Mouse (Mus musculus): Measurements from ENCODE around the gene Ptprs. TPM values are rescaled to one million over a fixed set of nuclear protein-coding genes. Genes with fewer than 3 reads are reported as not detected.

Ptprs gene
- total RNA-seq, 2 experiments from 2014 or later, result 588 to 594 TPM

GRCm38 (mm10) chr17:56384903-56385302, 91.4 kb downstream of the Ptprs start:
- DNase-seq (ENCODE audit: low spot score in 2 of 2), result no peak

GRCm38 (mm10) chr17:56382997-56383396, 93.3 kb downstream of the Ptprs start:
- no peak for DNase-seq (ENCODE audit: low spot score in 2 of 2)

GRCm38 (mm10) chr17:56381183-56381582, 95.1 kb downstream of the Ptprs start:
- no peak for DNase-seq (ENCODE audit: low spot score in 2 of 2)

GRCm38 (mm10) chr17:56380286-56380685, 96.0 kb downstream of the Ptprs start:
- DNase-seq (ENCODE audit: low spot score in 2 of 2), result no peak

- DNase-seq (ENCODE audit: low spot score in 2 of 2), result no peak
Measured at GRCm38 (mm10) chr17:56379281-56379834, 96.9 kb downstream of the Ptprs start.

- DNase-seq (ENCODE audit: low spot score in 2 of 2), result no peak
Measured at GRCm38 (mm10) chr17:56374851-56375250, 101.4 kb downstream of the Ptprs start.

- DNase-seq (ENCODE audit: low spot score in 2 of 2), result no peak
Measured at GRCm38 (mm10) chr17:56373136-56374034, 102.9 kb downstream of the Ptprs start.

- DNase-seq (ENCODE audit: low spot score in 2 of 2), result no peak
Measured at GRCm38 (mm10) chr17:56372109-56372508, 104.2 kb downstream of the Ptprs start.

GRCm38 (mm10) chr17:56371029-56371660, 105.1 kb downstream of the Ptprs start:
- peak; percentile 73 to 83 for DNase-seq (ENCODE audit: low spot score in 2 of 2)

- no peak for DNase-seq (ENCODE audit: low spot score in 2 of 2)
Measured at GRCm38 (mm10) chr17:56370090-56370489, 106.2 kb downstream of the Ptprs start.

GRCm38 (mm10) chr17:56368291-56368790, 107.9 kb downstream of the Ptprs start:
- DNase-seq (ENCODE audit: low spot score in 2 of 2), result no peak

GRCm38 (mm10) chr17:56365791-56366673, 110.3 kb downstream of the Ptprs start:
- DNase-seq (ENCODE audit: low spot score in 2 of 2), result no peak

Small RNA genes lying within 50 kb of the gene (microRNA-seq; reads per million reads assigned to microRNA genes)
- 1.7 to 3.4 reads per million in 2 experiments for gene Mir6977

Other genes with a start within 250 kb of the Ptprs start
- 10 to 100 TPM; 29.9 to 31.9 TPM for gene Fem1a, start 219.7 kb downstream of the Ptprs start, total RNA-seq (2021)
- gene Ticam1, start 199.7 kb downstream of the Ptprs start, total RNA-seq (2021), result 1 to 10 TPM; 5.2 to 7.6 TPM
- gene Plin3, start 183.6 kb downstream of the Ptprs start, total RNA-seq (2021), result 10 to 100 TPM; 11.9 to 15.1 TPM
- gene Arrdc5, start 176.2 kb downstream of the Ptprs start, total RNA-seq (2021), result not detected
- gene Uhrf1, start 173.2 kb downstream of the Ptprs start, total RNA-seq (2021), result 1 to 10 TPM in 1 of 2 experiments, under 1 TPM in 1; 0.35 to 1.1 TPM
- gene Kdm4b, start 150.4 kb downstream of the Ptprs start, total RNA-seq (2021), result 10 to 100 TPM; 59.1 to 64.7 TPM
- not detected for gene Znrf4, start 35.9 kb upstream of the Ptprs start, total RNA-seq (2021)
- 1 to 10 TPM; 2.7 to 3.2 TPM for gene Gm20219, start 77.9 kb upstream of the Ptprs start, total RNA-seq (2021)
- gene Safb2, start 108.1 kb upstream of the Ptprs start, total RNA-seq (2021), result 100 to 1,000 TPM; 104 to 120 TPM
- 100 to 1,000 TPM; 158 to 159 TPM for gene Safb, start 108.3 kb upstream of the Ptprs start, total RNA-seq (2021)
- gene 2410015M20Rik, start 133.3 kb upstream of the Ptprs start, total RNA-seq (2021), result 100 to 1,000 TPM; 139 to 143 TPM
- gene Rpl36, start 136.9 kb upstream of the Ptprs start, total RNA-seq (2021), result 100 to 1,000 TPM; 405 to 414 TPM
- gene Lonp1, start 150.4 kb upstream of the Ptprs start, total RNA-seq (2021), result 10 to 100 TPM; 57.1 to 60.6 TPM
- gene Catsperd, start 151.7 kb upstream of the Ptprs start, total RNA-seq (2021), result under 1 TPM; 0.84 TPM
- gene Ranbp3, start 196.8 kb upstream of the Ptprs start, total RNA-seq (2021), result 10 to 100 TPM; 89.7 to 91.2 TPM
- 100 to 1,000 TPM; 218 to 234 TPM for gene Ndufa11, start 241.3 kb upstream of the Ptprs start, total RNA-seq (2021)
- 10 to 100 TPM in 1 of 2 experiments, 1 to 10 TPM in 1; 9.6 to 13.5 TPM for gene Vmac, start 241.5 kb upstream of the Ptprs start, total RNA-seq (2021)